Mouse (Mus musculus): ENCODE measurements at regions not wholly inside any gene's neighbourhood (a gene's known extent, or its start where the extent isn't known, plus 50 kb on each side); places are given as distances from the start of the nearest gene placed in this dataset.

DNA sequence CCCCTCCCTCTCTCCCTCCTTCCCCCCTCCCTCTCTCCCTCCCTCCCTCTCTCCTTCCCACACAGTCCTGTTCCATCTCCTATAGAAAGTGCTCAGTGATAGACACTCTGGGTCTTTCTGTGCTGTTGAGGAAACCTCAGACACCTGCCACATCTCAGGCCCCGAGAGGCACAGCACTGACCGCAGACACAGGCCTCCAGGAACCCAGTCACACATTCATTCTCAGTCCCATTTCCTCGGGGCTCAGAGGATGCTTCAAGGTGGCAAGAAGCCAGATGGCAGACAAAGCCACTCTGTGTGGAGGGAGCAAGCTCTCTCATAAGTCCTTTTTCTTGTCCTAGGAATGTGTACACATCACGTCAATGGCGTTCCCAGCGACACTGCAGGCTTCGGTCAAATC lies 502.0 kb downstream of the Sox2 start:
- 85% methylated on average over 7 of the region's 7 CpGs for WGBS
- ATAC-seq (ENCODE audit: low FRiP score, low read depth) (no peak), DNase-seq (ENCODE audit: low spot score) (no peak)
- no peak overlapping the region for H3K9ac ChIP-seq (ENCODE audit: low read depth, low read length, severe bottlenecking)
- no peak overlapping the region for H3K4me2 ChIP-seq (replicated peaks; ENCODE audit: low read depth, low read length, severe bottlenecking)
- no peaks in the 10 kb centered on the region for H3K36me3 ChIP-seq (ENCODE audit: control insufficient read depth, insufficient read depth, low read length)
- no peaks in the 10 kb centered on the region for H3K9me3 ChIP-seq (ENCODE audit: control insufficient read depth, low read length)
- TF ChIP-seq POLR2A (IDR thresholded peaks at IDR 0.05; ENCODE audit: borderline replicate concordance, extremely low read depth, insufficient read depth, insufficient read length), result no peak
- H3K4me1 ChIP-seq (ENCODE audit: control insufficient read depth, insufficient read depth, low read length), result no peaks in the 10 kb centered on the region
- H3K4me3 ChIP-seq (replicated peaks; ENCODE audit: low read length), result no peak overlapping the region
- H3K27me3 ChIP-seq (ENCODE audit: control insufficient read depth, insufficient read depth, low read length), result no peaks in the 10 kb centered on the region
- H3K27ac ChIP-seq (replicated peaks; ENCODE audit: low read depth, low read length), result no peak overlapping the region

DNA sequence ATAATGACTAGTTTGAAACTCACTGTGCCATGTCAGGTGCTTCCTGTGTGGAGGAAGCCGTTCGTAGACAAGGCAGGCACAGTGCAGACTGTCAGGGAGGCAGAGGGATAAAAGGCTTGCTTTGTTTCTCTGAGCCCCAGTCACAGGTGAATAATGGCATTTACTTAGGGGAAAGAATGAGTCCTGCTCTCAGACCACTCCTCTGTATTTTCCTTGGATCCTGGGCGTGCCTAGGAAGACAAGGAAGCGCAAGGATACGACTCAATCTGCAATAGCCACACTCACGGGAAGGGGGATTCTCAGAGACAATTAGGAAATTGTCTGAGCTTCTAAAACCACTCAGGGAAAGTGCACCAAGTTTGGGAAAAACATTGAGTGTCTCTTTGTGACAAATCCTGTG lies 504.1 kb downstream of the Sox2 start:
- 61% methylated on average over 6 of the region's 6 CpGs for WGBS
- ATAC-seq (ENCODE audit: low FRiP score, low read depth), result no peak
- DNase-seq (ENCODE audit: low spot score), result no peak

DNA sequence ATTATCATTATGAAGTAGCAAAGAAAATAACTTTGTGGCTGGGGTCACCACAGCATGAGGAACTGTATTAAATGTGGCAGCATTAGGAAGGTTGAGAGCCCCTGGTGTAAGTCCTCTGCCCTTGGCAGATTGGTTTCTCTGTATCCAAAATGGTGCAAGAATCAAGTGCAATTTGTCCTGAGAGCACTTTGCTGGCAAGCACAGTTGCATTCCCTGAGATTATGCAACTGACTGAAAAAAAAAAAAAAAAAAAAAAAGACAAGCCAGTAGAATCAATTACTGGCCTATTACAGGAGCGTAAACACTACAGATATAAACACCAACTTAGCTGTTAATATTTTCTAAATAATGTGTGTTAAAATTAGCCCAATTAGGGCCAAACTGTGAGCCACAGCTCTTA lies 518.5 kb downstream of the Sox2 start:
- no peaks in the 10 kb centered on the region for H3K4me1 ChIP-seq (ENCODE audit: control insufficient read depth, insufficient read depth, low read length)
- H3K36me3 ChIP-seq (ENCODE audit: control insufficient read depth, insufficient read depth, low read length), result no peaks in the 10 kb centered on the region
- TF ChIP-seq POLR2A (IDR thresholded peaks at IDR 0.05; ENCODE audit: borderline replicate concordance, extremely low read depth, insufficient read depth, insufficient read length), result no peak
- H3K4me2 ChIP-seq (replicated peaks; ENCODE audit: low read depth, low read length, severe bottlenecking), result no peak overlapping the region
- DNase-seq (ENCODE audit: low spot score), result no peak
- H3K9me3 ChIP-seq (ENCODE audit: control insufficient read depth, low read length), result no peaks in the 10 kb centered on the region
- no peak overlapping the region for H3K4me3 ChIP-seq (replicated peaks; ENCODE audit: low read length)
- H3K9ac ChIP-seq (ENCODE audit: low read depth, low read length, severe bottlenecking), result no peak overlapping the region
- ATAC-seq (ENCODE audit: low FRiP score, low read depth), result no peak
- no peak overlapping the region for H3K27ac ChIP-seq (replicated peaks; ENCODE audit: low read depth, low read length)
- H3K27me3 ChIP-seq (ENCODE audit: control insufficient read depth, insufficient read depth, low read length), result no peaks in the 10 kb centered on the region
- 72% methylated on average over 1 of the region's 1 CpGs for WGBS

More for the DNA sequence above, 504.1 kb downstream of the Sox2 start:
- Histone ChIP-seq H3K4me1 (ENCODE audit: control insufficient read depth, insufficient read depth, low read length) (no peaks in the 10 kb centered on the region), H3K4me2 (replicated peaks; ENCODE audit: low read depth, low read length, severe bottlenecking) (no peak overlapping the region), H3K4me3 (replicated peaks; ENCODE audit: low read length) (no peak overlapping the region), H3K27ac (replicated peaks; ENCODE audit: low read depth, low read length) (no peak overlapping the region), H3K27me3 (ENCODE audit: control insufficient read depth, insufficient read depth, low read length) (no peaks in the 10 kb centered on the region), H3K36me3 (ENCODE audit: control insufficient read depth, insufficient read depth, low read length) (no peaks in the 10 kb centered on the region), H3K9ac (ENCODE audit: low read depth, low read length, severe bottlenecking) (no peak overlapping the region), H3K9me3 (ENCODE audit: control insufficient read depth, low read length) (no peaks in the 10 kb centered on the region)
- TF ChIP-seq POLR2A (IDR thresholded peaks at IDR 0.05; ENCODE audit: borderline replicate concordance, extremely low read depth, insufficient read depth, insufficient read length), result no peak

DNA sequence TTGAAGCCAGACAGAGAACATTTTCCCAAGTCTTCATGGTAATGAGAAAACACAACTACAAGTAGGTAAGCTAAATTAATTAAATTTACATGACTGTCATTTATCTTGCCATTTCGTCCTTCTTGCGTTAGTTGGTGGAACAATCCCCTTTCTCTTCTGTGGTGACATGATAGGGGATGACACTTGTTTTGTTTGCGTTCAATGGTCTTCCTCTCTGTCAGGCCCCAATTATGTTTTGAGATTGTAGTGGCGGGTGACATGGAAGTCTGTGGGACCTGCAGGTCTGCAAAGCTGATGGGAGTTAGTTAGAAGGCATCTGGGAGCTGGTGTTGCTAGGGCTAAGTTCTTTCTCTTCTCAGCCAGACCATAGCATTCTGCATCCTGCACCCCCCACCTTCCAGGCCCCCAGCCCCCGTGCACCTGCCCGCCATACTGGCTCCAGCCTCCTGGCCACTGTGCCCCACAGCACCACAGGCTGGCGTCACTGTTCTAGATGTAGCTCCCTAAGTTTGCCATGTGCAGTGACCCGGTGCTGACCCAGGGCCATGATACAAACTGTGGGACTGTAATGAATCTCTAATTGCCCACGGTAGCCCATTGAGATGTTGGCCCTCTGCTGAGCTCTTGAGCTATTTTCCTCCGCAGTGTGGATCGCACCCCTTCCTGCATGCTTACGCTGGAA lies 528.7 kb downstream of the Sox2 start:
- H3K4me2 ChIP-seq (replicated peaks; ENCODE audit: low read depth, low read length, severe bottlenecking), result no peak overlapping the region
- no peaks in the 10 kb centered on the region for H3K36me3 ChIP-seq (ENCODE audit: control insufficient read depth, insufficient read depth, low read length)
- H3K27ac ChIP-seq (replicated peaks; ENCODE audit: low read depth, low read length), result no peak overlapping the region
- H3K4me3 ChIP-seq (replicated peaks; ENCODE audit: low read length), result no peak overlapping the region
- 93% methylated on average over 12 of the region's 12 CpGs for whole genome bisulfite sequencing
- no peaks in the 10 kb centered on the region for H3K9me3 ChIP-seq (ENCODE audit: control insufficient read depth, low read length)
- no peaks in the 10 kb centered on the region for H3K4me1 ChIP-seq (ENCODE audit: control insufficient read depth, insufficient read depth, low read length)
- ATAC-seq (ENCODE audit: low FRiP score, low read depth) (no peak), DNase-seq (ENCODE audit: low spot score) (no peak)
- no peaks in the 10 kb centered on the region for H3K27me3 ChIP-seq (ENCODE audit: control insufficient read depth, insufficient read depth, low read length)
- H3K9ac ChIP-seq (ENCODE audit: low read depth, low read length, severe bottlenecking), result no peak overlapping the region
- TF ChIP-seq POLR2A (IDR thresholded peaks at IDR 0.05; ENCODE audit: borderline replicate concordance, extremely low read depth, insufficient read depth, insufficient read length), result no peak

DNA sequence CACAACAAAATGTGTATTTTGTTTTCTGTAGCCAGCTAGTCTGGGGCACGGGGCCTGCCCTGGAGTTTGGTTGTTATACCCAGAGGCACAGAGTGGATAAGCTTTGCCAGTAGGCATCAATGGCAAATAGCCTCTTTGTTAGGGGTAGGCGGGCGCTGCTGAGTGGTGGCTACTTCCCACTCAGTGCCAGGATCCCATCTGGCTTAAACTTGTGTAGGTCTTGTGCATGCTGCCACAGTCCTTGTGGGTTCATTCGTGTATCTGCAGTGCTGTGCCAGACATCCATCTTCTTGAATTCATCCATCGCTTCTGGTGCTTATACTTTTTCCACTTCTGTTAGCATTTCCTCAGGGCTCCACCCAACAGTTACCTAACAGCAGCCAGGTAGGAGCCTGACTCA lies 545.4 kb upstream of the Atp11b start:
- DNase-seq (ENCODE audit: low spot score) (no peak), ATAC-seq (ENCODE audit: low FRiP score, low read depth) (no peak)
- 91% methylated on average over 5 of the region's 5 CpGs for WGBS
- H3K36me3 ChIP-seq (ENCODE audit: control insufficient read depth, insufficient read depth, low read length), result no peaks in the 10 kb centered on the region
- no peak overlapping the region for H3K27ac ChIP-seq (replicated peaks; ENCODE audit: low read depth, low read length)
- no peak for TF ChIP-seq POLR2A (IDR thresholded peaks at IDR 0.05; ENCODE audit: borderline replicate concordance, extremely low read depth, insufficient read depth, insufficient read length)
- no peak overlapping the region for H3K4me2 ChIP-seq (replicated peaks; ENCODE audit: low read depth, low read length, severe bottlenecking)
- H3K9me3 ChIP-seq (ENCODE audit: control insufficient read depth, low read length), result no peaks in the 10 kb centered on the region
- no peaks in the 10 kb centered on the region for H3K27me3 ChIP-seq (ENCODE audit: control insufficient read depth, insufficient read depth, low read length)
- no peak overlapping the region for H3K4me3 ChIP-seq (replicated peaks; ENCODE audit: low read length)
- no peaks in the 10 kb centered on the region for H3K4me1 ChIP-seq (ENCODE audit: control insufficient read depth, insufficient read depth, low read length)
- no peak overlapping the region for H3K9ac ChIP-seq (ENCODE audit: low read depth, low read length, severe bottlenecking)

Data from limb, embryonic 14.5 days (tissue).